Mouse (Mus musculus): ENCODE measurements around the gene Ncbp2. TPM values are rescaled to one million over a fixed set of nuclear protein-coding genes. Genes with fewer than 3 reads are reported as not detected.

The Ncbp2 gene
- polyA plus RNA-seq, 1 experiment, result 11.3 TPM

DNA sequence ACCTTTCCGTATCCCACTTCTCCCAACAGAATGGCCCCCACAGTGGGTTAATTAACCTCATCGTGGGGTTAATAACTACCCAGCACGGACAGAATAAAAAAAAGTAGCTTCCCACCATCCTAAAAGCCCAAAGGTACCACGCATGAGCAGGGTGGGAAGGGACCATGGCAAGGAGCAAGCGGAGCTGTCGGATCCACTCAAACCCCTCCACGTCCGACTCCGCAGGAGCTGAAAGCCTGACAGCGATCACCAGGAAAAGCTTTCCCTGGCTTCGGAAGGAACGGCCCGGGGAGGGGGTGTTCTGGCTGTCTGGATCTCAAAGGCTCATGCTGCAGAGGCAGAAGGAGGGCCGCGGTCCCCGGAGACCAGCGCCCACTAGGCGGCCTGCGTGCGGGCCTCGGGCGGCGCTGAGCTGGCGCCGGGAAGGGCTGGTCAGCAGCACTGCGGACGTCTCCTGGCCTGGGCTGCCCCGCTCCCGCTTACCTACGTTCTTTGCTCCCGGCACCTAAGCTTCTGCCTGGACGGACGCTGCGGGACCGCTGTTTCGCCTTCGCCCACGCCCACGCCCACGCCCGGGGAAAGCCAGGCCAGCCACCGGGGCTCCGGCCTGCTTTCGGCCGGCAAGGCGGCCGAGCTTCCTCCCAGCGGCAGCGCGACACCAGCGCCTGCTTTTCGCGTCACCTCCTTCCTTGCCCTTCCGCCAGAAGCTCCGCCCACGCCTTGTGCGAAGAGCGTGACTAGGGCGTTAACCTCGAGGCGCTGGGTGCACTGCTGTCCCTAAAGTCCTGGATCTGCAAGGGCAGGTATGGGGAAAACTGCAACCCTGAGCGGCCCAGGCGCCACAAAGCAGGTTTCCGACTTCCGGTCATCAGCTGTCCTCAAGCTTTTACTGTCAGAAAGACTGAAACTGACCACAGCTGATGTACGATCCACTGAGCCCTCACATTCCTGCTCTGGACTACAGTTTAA is 54.5 kb downstream of the Ncbp2 start, which contains the start of gene Senp5:
Gene Senp5, minus strand, starts transcription at position 779 of the 969 bp plus-strand sequence.
- DNase-seq, result peak; percentile 90
- no peaks in the 10 kb centered on the region for H3K36me3 ChIP-seq (ENCODE audit: control insufficient read depth, insufficient read depth, low read length)
- under 1% methylated on average over 66 of the region's 66 CpGs for WGBS
- no peak within 1 kb of the TSS for H3K27ac ChIP-seq (ENCODE audit: control insufficient read depth, insufficient read depth, low read length)
- no peak for TF ChIP-seq CTCF (IDR thresholded peaks at IDR 0.05; ENCODE audit: borderline replicate concordance, control insufficient read depth, extremely low read depth, insufficient read depth, low read length, poor library complexity)
- TF ChIP-seq POLR2A (IDR thresholded peaks at IDR 0.05; ENCODE audit: control insufficient read depth, extremely low read depth, insufficient read depth, low read length, poor library complexity), result peak; percentile 77
- H3K4me3 ChIP-seq (ENCODE audit: control insufficient read depth, insufficient read depth, low read length), result peak within 1 kb of the TSS; percentile 96
- H3K27me3 ChIP-seq (ENCODE audit: control insufficient read depth, insufficient read depth, low read length), result no peaks in the 10 kb centered on the region
- H3K4me1 ChIP-seq (replicated peaks; ENCODE audit: control insufficient read depth, insufficient read depth, low read length), result peaks cover 10% of the 10 kb centered on the region

DNA sequence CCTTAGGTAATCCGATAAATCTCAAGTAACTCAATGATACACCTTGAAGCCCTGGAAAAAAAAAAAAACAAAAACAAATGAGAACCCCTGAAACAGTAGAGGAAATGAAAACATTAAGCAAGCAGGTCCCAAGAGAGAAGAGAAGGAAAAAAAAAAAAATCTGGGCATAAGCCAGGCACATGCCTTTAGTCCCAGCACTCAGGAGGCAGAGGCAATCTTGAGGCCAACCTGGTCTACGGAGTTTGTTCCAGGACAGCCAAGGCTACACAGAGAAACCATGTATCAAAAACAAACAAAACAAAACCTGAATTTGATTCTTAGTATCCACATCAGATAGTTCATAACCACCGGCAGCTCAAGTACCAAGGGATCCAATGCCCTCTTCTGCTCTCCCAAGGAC is 56.4 kb downstream of the Ncbp2 start:
- TF ChIP-seq POLR2A (IDR thresholded peaks at IDR 0.05; ENCODE audit: control insufficient read depth, extremely low read depth, insufficient read depth, low read length, poor library complexity), result no peak
- TF ChIP-seq CTCF (IDR thresholded peaks at IDR 0.05; ENCODE audit: borderline replicate concordance, control insufficient read depth, extremely low read depth, insufficient read depth, low read length, poor library complexity), result no peak
- no peak for DNase-seq
- 96% methylated on average over 3 of the region's 3 CpGs for WGBS
- peaks cover 10% of the 10 kb centered on the region for H3K4me1 ChIP-seq (replicated peaks; ENCODE audit: control insufficient read depth, insufficient read depth, low read length)
- H3K27me3 ChIP-seq (ENCODE audit: control insufficient read depth, insufficient read depth, low read length), result no peaks in the 10 kb centered on the region
- H3K36me3 ChIP-seq (ENCODE audit: control insufficient read depth, insufficient read depth, low read length), result no peaks in the 10 kb centered on the region
- H3K4me3 ChIP-seq (ENCODE audit: control insufficient read depth, insufficient read depth, low read length), result no peak overlapping the region
- no peak overlapping the region for H3K27ac ChIP-seq (ENCODE audit: control insufficient read depth, insufficient read depth, low read length)

DNA sequence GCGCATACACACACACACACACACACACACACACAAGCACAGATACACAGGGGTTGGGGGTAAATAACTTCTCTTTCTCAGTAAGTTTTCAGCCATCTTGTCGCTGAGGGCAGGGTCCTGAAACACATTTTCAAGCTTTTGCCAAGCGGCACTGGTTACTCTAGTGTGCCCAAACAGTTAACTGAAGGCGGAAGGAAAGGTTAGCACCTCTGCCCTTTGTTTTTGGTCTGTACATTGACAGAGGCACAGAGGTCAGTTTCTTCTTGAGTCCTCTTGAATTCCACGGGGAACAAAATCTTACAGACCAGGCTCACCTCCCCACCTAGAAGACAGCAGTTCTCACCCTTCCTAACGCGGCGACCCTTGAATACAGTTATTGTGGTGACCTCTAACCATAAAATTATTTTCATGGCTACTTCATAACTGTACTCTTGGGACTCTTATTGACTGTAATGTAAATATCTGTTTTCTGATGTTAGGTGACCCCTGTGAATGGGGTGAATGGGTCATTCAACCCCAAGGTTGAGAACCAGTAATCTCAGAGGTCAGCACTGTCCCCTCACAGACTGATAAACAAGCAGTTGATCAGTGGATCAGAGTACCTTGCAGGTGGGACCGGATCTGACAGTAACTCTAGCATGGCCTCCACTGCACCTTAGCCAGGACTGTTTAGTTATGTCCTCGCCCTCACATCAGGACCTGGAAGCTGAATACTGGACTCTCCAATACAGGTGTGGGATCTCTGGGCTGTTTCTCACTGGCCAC is 60.4 kb downstream of the Ncbp2 start:
- no peak for TF ChIP-seq POLR2A (IDR thresholded peaks at IDR 0.05; ENCODE audit: control insufficient read depth, extremely low read depth, insufficient read depth, low read length, poor library complexity)
- TF ChIP-seq CTCF (IDR thresholded peaks at IDR 0.05; ENCODE audit: borderline replicate concordance, control insufficient read depth, extremely low read depth, insufficient read depth, low read length, poor library complexity), result no peak
- no peak for DNase-seq
- Histone ChIP-seq H3K27me3 (ENCODE audit: control insufficient read depth, insufficient read depth, low read length) (no peaks in the 10 kb centered on the region), H3K4me1 (replicated peaks; ENCODE audit: control insufficient read depth, insufficient read depth, low read length) (no peaks in the 10 kb centered on the region), H3K27ac (ENCODE audit: control insufficient read depth, insufficient read depth, low read length) (no peak overlapping the region), H3K36me3 (ENCODE audit: control insufficient read depth, insufficient read depth, low read length) (no peaks in the 10 kb centered on the region), H3K4me3 (ENCODE audit: control insufficient read depth, insufficient read depth, low read length) (no peak overlapping the region)
- 86% methylated on average over 10 of the region's 10 CpGs for WGBS

DNA sequence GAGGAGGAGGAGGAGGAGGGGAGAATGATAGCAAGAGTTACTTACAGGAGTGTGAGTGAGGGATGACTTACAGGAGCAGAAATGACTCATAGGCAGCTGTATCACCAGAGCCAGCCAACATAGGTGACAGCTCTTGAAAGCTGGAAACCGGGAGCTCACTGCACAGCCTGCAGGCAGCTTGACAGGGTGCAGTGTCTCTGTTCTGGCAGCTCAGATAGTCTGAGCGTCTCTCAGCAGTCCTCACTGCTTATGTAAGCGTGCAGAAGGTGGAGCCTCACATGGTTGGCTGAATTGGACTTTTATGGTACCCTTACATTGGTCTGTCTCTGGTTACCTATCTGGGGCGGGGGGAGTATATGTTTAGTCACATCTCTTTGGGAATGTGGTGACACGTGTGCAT is 61.6 kb downstream of the Ncbp2 start:
- Histone ChIP-seq H3K27me3 (ENCODE audit: control insufficient read depth, insufficient read depth, low read length) (no peaks in the 10 kb centered on the region), H3K36me3 (ENCODE audit: control insufficient read depth, insufficient read depth, low read length) (no peaks in the 10 kb centered on the region), H3K4me1 (replicated peaks; ENCODE audit: control insufficient read depth, insufficient read depth, low read length) (no peaks in the 10 kb centered on the region), H3K27ac (ENCODE audit: control insufficient read depth, insufficient read depth, low read length) (no peak overlapping the region), H3K4me3 (ENCODE audit: control insufficient read depth, insufficient read depth, low read length) (no peak overlapping the region)
- WGBS, result 51% methylated on average over 5 of the region's 5 CpGs
- DNase-seq, result no peak
- TF ChIP-seq POLR2A (IDR thresholded peaks at IDR 0.05; ENCODE audit: control insufficient read depth, extremely low read depth, insufficient read depth, low read length, poor library complexity), result no peak
- TF ChIP-seq CTCF (IDR thresholded peaks at IDR 0.05; ENCODE audit: borderline replicate concordance, control insufficient read depth, extremely low read depth, insufficient read depth, low read length, poor library complexity), result no peak

DNA sequence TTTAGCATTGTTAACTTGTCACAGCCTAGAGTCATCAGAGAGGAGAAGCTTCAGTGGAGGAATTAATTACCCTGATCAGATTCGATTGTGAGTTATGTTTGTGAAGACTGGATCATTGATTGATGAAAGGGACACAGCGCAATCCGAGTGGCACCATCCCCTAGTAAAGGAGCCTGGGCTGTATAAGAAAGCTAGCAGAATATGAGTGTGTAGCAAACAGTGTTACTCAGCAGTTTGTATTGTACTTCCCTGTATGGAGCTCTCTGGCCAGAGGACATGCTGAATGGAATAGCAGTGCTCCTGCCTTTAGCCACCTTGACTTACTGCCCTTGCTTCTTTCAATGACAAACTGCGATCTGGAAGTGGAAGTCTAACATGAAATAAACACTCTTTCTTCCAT is 62.0 kb downstream of the Ncbp2 start:
- TF ChIP-seq POLR2A (IDR thresholded peaks at IDR 0.05; ENCODE audit: control insufficient read depth, extremely low read depth, insufficient read depth, low read length, poor library complexity) (no peak), CTCF (IDR thresholded peaks at IDR 0.05; ENCODE audit: borderline replicate concordance, control insufficient read depth, extremely low read depth, insufficient read depth, low read length, poor library complexity) (no peak)
- Histone ChIP-seq H3K27ac (ENCODE audit: control insufficient read depth, insufficient read depth, low read length) (no peak overlapping the region), H3K4me1 (replicated peaks; ENCODE audit: control insufficient read depth, insufficient read depth, low read length) (no peaks in the 10 kb centered on the region), H3K4me3 (ENCODE audit: control insufficient read depth, insufficient read depth, low read length) (no peak overlapping the region), H3K27me3 (ENCODE audit: control insufficient read depth, insufficient read depth, low read length) (no peaks in the 10 kb centered on the region), H3K36me3 (ENCODE audit: control insufficient read depth, insufficient read depth, low read length) (no peaks in the 10 kb centered on the region; the same call in 1 of the 2 replicates)
- no peak for DNase-seq
- WGBS, result 87% methylated on average over 4 of the region's 4 CpGs

Other genes with a start within 250 kb of the Ncbp2 start
- gene Meltf, start 69.7 kb upstream of the Ncbp2 start, polyA plus RNA-seq (2012; rRNA removed), result 0.43 and 0.60 TPM in 2 replicates
- 8.0 and 8.2 TPM in 2 replicates for gene Pigz, start 14.7 kb upstream of the Ncbp2 start, polyA plus RNA-seq (2012; rRNA removed)
- 81.3 and 88.1 TPM in 2 replicates for gene 0610012G03Rik, start within 50 bp of the Ncbp2 start, polyA plus RNA-seq (2012; rRNA removed)
- gene Senp5, start 54.8 kb downstream of the Ncbp2 start, polyA plus RNA-seq (2012; rRNA removed), result 7.6 and 7.9 TPM in 2 replicates
- gene Pak2, start 130.8 kb downstream of the Ncbp2 start, polyA plus RNA-seq (2012; rRNA removed), result 35.3 and 40.8 TPM in 2 replicates
- 81.6 and 89.5 TPM in 2 replicates for gene Pigx, start 151.2 kb downstream of the Ncbp2 start, polyA plus RNA-seq (2012; rRNA removed)
- gene Cep19, start 151.3 kb downstream of the Ncbp2 start, polyA plus RNA-seq (2012; rRNA removed), result 21.4 and 21.7 TPM in 2 replicates
- 148 and 157 TPM in 2 replicates for gene Nrros, start 217.1 kb downstream of the Ncbp2 start, polyA plus RNA-seq (2012; rRNA removed)
- 0.65 and 0.79 TPM in 2 replicates for gene Bex6, start 231.3 kb downstream of the Ncbp2 start, polyA plus RNA-seq (2012; rRNA removed)